Mouse (Mus musculus) right cerebral cortex, postnatal 36 days (tissue): ENCODE results near the gene Capg.

Source experiments
- DNase-seq, 2 experiments: peaks; one replicate each; pipeline ENCODE4 v3.0.0; 2022; ENCODE audit warnings: low spot score in 2 of 2, mixed read lengths in 1 of 2

Capg gene

DNA sequence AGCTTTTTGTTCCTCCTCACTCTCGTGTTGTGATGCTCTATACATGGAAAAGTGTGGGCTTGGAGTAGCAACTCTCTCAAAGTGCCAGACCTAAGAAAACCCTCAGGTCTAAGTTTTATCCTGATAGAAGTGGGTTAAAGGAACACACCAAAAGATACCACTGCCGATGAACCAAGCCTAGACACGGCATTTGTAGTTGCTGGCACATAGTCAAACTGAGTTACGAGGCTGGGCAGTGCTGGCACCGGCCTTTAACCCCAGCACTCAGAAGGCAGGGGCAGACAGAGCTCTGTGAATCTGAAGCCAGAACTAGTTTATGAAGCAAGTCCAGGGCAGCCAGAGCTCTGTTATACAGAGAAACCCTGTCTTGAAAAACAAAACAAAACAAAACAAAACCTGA lies 63.5 kb downstream of the Capg start:
- DNase-seq, result no peak

DNA sequence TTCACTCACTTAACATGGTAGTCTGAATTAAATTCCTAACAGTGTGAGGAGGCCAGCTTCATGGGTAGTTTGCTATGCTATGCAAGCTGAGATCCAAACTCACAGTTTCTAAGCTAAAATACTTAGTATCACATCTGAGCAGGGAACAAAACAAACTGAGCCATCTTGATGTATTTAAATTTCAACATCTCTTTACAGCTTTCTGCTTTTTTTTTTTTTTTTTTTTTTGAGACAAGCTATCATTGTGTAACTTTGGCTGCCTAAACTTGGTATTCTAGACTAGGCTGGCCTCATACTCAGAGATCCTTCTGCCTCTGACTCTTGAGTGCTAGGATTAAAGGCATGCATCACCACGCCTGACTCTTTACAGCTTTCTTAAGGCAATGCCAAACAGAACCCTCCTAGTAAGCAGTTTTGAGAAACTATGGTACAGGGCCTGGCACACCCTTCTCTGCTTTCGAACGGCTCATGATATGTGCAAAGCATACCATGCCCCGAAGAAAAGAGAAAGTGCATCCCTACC lies 64.5 kb downstream of the Capg start:
- DNase-seq, result no peak

DNA sequence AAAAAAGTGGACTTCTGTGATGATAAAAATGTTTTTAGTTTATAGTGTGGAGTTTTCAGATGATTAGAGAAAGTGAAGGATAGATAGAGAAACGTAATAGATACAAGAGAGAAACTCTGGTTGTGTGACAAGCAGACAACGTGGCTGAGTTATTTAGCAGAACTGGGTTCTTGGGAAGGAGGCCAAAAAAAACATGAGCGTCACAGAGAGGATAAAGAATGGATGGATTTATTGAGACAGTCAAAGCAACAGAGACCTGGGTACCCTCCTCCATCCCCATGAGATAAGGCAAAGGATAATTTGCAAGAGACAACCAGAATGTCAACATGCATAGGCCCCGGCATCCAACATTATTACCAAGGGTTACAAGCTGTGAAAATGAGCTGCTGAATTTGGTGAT lies 66.1 kb downstream of the Capg start:
- DNase-seq, result no peak
